Mouse (Mus musculus): Measurements from ENCODE around the gene Mnx1. TPM values are rescaled to one million over a fixed set of nuclear protein-coding genes. Genes with fewer than 3 reads are reported as not detected.

Mnx1 gene
- not detected for polyA plus RNA-seq (2017; shearing (Covaris generic))

GRCm38 (mm10) chr5:29478208-29479197 is at the start of gene Mnx1:
TSS of gene Mnx1 (minus strand) at chr5:29478470.

GRCm38 (mm10) chr5:29434228-29434871 is 43.9 kb downstream of the Mnx1 start, which contains the start of gene Nom1:
TSS of gene Nom1 (plus strand) at chr5:29434664.

Other genes with a start within 250 kb of the Mnx1 start
- 3.1 TPM for gene Lmbr1, start 100.1 kb downstream of the Mnx1 start, polyA plus RNA-seq (2017; shearing (Covaris generic))
- gene Nom1, start 43.8 kb downstream of the Mnx1 start, polyA plus RNA-seq (2017; shearing (Covaris generic)): 38.2 TPM
- gene Ube3c, start 90.8 kb upstream of the Mnx1 start, polyA plus RNA-seq (2017; shearing (Covaris generic)): 59.1 TPM